Mouse (Mus musculus) forebrain, embryonic 12.5 days (tissue): Measurements from ENCODE around the gene Slc5a5. TPM values are rescaled to one million over a fixed set of nuclear protein-coding genes. Genes with fewer than 3 reads are reported as not detected.
A peak's percentile ranks its signal among the peaks of the same experiment; 100 is the strongest.

Source experiments
- ATAC-seq: fragments of 200-750 bp; cut with Nextera tagmentation; 2 replicates; pipeline ENCODE4 v1.8.0; 2017; ENCODE audit warnings: moderate TSS enrichment; ENCODE audit not compliant: low FRiP score
- H3K27ac ChIP-seq: fragments of 300-500 bp; sonication (generic); 2 replicates; pipeline ENCODE4 v1.5.1; 2016; ENCODE audit warnings: mild to moderate bottlenecking
- H3K27me3 ChIP-seq: fragments of 300-500 bp; sonication (generic); 2 replicates; pipeline ENCODE4 v1.6.1; 2016; ENCODE audit warnings: mild to moderate bottlenecking
- H3K36me3 ChIP-seq: fragments of 300-500 bp; sonication (generic); replicated peaks from 2 replicates; pipeline ENCODE4 v1.6.1; 2016; ENCODE audit warnings: mild to moderate bottlenecking
- H3K4me1 ChIP-seq: fragments of 300-500 bp; sonication (generic); 2 replicates; pipeline ENCODE4 v1.6.1; 2016
- H3K4me2 ChIP-seq: fragments of 300-500 bp; sonication (generic); 2 replicates; pipeline ENCODE4 v1.6.1; 2016; ENCODE audit warnings: mild to moderate bottlenecking, moderate library complexity
- H3K4me3 ChIP-seq: fragments of 300-500 bp; sonication (generic); replicated peaks from 2 replicates; pipeline ENCODE4 v1.5.1; 2016; ENCODE audit warnings: mild to moderate bottlenecking
- H3K9ac ChIP-seq: fragments of 300-500 bp; sonication (generic); 2 replicates; pipeline ENCODE4 v1.6.1; 2016; ENCODE audit warnings: mild to moderate bottlenecking
- H3K9me3 ChIP-seq: fragments of 300-500 bp; sonication (generic); 2 replicates; pipeline ENCODE4 v1.6.1; 2016
- WGBS: fragments of 180-500 bp; shearing (Covaris S2); methylation state at CpG from one replicate; pipeline ENCODE4 v1.1.7; 2016; 5-methylcytosine and 5-hydroxymethylcytosine counted together
- polyA plus RNA-seq: library from polyadenylated mRNA; unstranded; fragments of >200 nt; fragmentation: Nextera tagmentation; extraction: Ambion mirVana; gene quantifications from 2 replicates; pipeline ENCODE4 v1.2.1, GENCODE M21; 2016

Slc5a5 gene
- polyA plus RNA-seq, 1 experiment from 2014 or later = 0.49 TPM

DNA sequence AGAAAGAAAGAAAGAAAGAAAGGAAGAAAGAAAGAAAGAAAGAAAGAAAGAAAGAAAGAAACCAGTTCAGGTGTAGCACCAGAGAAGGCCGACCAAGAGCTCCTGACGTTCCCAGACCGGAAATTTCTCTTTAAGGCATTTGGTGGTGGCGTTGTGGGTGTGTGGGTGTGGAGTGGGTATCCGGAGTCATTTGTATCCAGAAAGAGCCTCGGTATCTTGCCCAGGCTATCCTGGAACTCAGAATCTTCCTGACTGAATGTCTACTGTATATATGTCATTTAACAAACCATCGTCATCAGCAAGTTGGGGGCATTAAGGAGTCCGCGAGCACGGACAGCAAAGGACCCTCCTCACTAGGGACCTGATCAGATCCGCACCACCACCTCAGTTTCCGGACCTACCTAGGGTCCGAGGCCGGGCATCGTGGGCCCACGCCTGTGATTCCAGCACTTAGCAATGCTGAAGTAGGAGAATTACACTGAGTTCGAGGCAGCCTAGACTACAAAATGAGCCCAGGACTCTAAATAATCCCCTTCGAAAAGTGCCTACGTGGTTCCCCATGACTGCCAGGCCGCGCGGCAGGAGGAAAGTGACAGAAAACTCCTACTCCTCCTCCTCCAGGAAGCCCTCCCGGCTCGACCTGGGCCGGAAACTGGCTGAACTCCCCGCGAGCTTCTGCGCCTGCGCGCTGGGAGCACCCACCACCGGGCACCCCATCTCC, 19.8 kb downstream of the Slc5a5 start:
- no peaks in the 10 kb centered on the region for H3K9me3 ChIP-seq
- H3K36me3 ChIP-seq = peaks cover 5% of the 10 kb centered on the region
- H3K27me3 ChIP-seq = no peaks in the 10 kb centered on the region
- peak overlapping the region; percentile 86 for H3K4me3 ChIP-seq
- H3K4me1 ChIP-seq = peaks cover 38% of the 10 kb centered on the region
- H3K4me2 ChIP-seq = peak overlapping the region; percentile 91
- 7% methylated on average over 31 of the region's 31 CpGs for WGBS
- ATAC-seq = peak; percentile 2
- peak overlapping the region; percentile 72 for H3K9ac ChIP-seq
- H3K27ac ChIP-seq = peak overlapping the region; percentile 89

DNA sequence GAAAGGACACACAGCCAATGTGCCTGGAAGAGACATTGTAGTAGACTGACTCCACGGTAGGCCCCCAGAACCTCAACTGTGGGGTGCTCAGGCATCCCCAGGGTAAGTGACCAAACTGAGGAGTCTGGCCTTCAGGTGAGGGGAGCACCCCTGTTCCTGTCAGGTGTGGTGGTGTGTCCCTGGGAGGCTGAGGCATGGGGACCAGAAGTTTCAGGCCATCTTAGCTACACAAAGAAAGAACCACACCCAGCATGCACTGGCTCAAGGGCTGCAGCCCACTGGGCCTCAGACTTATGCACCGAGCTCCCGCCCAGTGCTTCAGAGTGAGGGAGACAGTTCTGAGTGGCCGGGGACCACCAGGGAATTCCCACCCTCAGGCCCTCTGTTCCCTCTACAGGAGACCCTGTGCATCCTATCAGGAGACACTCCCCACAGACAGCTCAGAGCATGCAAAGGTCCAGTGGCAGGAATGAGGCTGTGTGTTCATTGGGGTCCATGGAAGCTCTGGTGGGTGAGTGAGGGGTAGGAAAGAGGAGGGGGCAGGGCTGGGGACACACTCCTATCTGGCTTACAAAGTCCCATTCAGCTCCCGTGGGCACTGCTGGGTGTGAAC, 21.3 kb downstream of the Slc5a5 start:
- peaks cover 45% of the 10 kb centered on the region for H3K4me1 ChIP-seq

DNA sequence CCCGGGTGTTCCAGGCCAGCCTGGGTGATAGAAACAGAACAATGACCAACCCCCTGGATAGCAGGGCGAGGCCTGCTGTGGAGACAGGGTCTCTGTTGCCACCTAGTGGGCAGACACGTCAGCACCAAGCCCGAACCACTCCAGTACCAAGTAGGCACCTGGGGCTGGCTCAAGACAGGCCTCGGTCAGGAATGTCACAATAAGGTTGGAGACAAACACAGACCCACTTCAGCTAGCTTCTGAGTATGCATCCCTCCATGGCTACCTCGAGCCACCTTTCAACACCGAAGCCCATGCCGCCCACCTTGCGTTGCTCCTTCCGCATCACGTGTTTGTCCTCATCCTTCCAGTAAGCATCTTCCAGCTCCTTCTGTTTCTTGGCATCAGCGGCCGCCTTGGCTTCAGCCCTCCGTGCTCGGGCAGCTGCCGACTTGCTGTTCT, 22.9 kb downstream of the Slc5a5 start:
- Histone ChIP-seq H3K27me3 (no peaks in the 10 kb centered on the region), H3K9me3 (no peaks in the 10 kb centered on the region), H3K4me2 (no peak overlapping the region), H3K9ac (peak overlapping the region; percentile 33; the same call in 1 of the 2 replicates), H3K4me3 (no peak overlapping the region), H3K27ac (peak overlapping the region; percentile 75), H3K4me1 (peaks cover 55% of the 10 kb centered on the region), H3K36me3 (peaks cover 8% of the 10 kb centered on the region)
- ATAC-seq = no peak
- 46% methylated on average over 16 of the region's 16 CpGs for WGBS

More for the DNA sequence above, 21.3 kb downstream of the Slc5a5 start:
- H3K9me3 ChIP-seq = no peaks in the 10 kb centered on the region
- 0 out of 2 replicates have a peak overlapping the region, but pooled peaks have one; percentile 1 for H3K4me3 ChIP-seq
- 0 out of 2 replicates have a peak overlapping the region, but pooled peaks have one; percentile 17 for H3K9ac ChIP-seq
- H3K36me3 ChIP-seq = peaks cover 8% of the 10 kb centered on the region
- no peak overlapping the region for H3K27ac ChIP-seq
- H3K27me3 ChIP-seq = no peaks in the 10 kb centered on the region
- WGBS = 90% methylated on average over 5 of the region's 5 CpGs
- H3K4me2 ChIP-seq = no peak overlapping the region
- ATAC-seq = no peak

DNA sequence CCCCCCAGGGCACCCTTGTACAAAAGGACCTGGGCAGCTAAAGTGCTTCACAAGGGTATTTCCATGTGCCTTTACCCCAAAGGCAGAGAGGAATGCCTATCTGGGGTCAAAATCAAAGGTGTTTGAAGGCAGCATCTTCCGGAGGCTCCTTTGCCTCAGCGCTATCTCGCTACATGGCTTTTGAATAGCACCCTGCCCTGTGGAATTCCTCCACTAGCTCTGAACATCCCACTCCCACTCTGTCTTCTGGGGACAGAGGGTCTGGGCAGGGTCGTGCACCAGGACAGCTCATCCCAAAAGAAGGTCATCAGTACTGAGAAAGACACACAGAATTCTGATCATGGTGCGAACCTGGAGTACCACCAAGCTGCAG, 23.4 kb downstream of the Slc5a5 start:
- H3K9ac ChIP-seq = peak overlapping the region; percentile 42; the same call in 1 of the 2 replicates
- H3K27ac ChIP-seq = peak overlapping the region; percentile 75
- H3K4me1 ChIP-seq = peaks cover 59% of the 10 kb centered on the region
- WGBS = 41% methylated on average over 5 of the region's 5 CpGs
- H3K4me2 ChIP-seq = peak overlapping the region; percentile 37
- H3K4me3 ChIP-seq = no peak overlapping the region
- H3K27me3 ChIP-seq = no peaks in the 10 kb centered on the region
- ATAC-seq = no peak
- H3K9me3 ChIP-seq = no peaks in the 10 kb centered on the region
- H3K36me3 ChIP-seq = peaks cover 8% of the 10 kb centered on the region

DNA sequence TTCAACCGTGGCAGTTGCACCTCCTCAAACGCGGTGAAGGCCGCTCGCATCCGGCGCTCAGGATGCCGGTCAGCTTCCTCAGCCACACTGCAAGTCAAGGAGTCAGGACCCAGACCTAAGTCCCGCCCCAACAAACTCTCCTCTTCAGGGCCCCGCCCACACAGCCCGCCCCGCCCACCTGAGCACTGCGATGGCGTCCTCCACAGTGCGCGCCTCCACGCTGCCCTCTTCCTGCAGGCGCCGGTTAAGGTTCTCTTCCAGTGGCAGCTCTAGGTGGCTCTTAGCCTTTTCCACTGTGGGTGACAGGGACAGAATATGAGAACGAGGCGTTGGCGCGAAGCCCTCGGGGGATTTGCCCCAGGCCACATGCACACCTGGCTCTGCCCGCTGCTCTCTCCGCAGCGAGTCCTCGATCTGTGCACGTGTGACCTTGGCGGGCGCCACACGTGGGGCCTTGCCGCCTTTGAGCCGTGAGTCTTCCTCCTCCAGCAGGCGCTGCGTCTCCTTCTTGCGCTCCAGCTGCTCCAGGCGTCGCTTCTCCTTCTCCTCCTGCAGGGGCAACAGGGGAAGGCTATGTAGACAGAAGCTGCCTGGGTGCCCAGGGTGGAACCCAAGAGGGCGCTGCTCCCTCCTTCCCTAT, 23.9 kb downstream of the Slc5a5 start:
- H3K4me1 ChIP-seq = peaks cover 64% of the 10 kb centered on the region
- no peaks in the 10 kb centered on the region for H3K27me3 ChIP-seq
- ATAC-seq = no peak
- H3K27ac ChIP-seq = peak overlapping the region; percentile 75
- peak overlapping the region; percentile 10 for H3K4me3 ChIP-seq
- H3K36me3 ChIP-seq = peaks cover 8% of the 10 kb centered on the region
- 15% methylated on average over 40 of the region's 40 CpGs for WGBS
- H3K9me3 ChIP-seq = no peaks in the 10 kb centered on the region
- peak overlapping the region; percentile 37 for H3K4me2 ChIP-seq
- H3K9ac ChIP-seq = peak overlapping the region; percentile 42; the same call in 1 of the 2 replicates

DNA sequence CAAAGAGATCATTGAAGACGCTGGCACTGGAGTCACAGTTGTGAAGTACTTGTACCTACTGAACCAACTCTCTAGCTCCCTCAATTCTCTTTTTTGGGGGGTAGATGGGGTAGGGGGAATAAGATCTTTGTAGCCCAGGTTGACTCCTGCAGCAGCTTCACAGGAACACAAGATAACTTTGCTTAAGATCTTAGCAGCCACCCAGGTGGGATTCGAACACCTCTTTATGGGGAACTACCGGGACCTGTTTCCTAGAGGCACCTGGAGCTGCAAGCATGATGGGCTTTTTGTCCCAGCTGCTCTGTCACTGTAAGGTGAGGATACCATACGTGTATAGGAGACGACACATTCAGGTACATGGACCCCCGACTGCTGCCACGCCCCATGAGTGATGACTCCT, 26.0 kb downstream of the Slc5a5 start:
- H3K4me2 ChIP-seq = no peak overlapping the region; the same call in 1 of the 2 replicates
- peak overlapping the region; percentile 97 for H3K27ac ChIP-seq
- H3K9ac ChIP-seq = no peak overlapping the region
- H3K27me3 ChIP-seq = peaks cover 21% of the 10 kb centered on the region
- H3K36me3 ChIP-seq = peaks cover 8% of the 10 kb centered on the region
- no peak for ATAC-seq
- no peaks in the 10 kb centered on the region for H3K9me3 ChIP-seq
- peaks cover 73% of the 10 kb centered on the region for H3K4me1 ChIP-seq
- 87% methylated on average over 7 of the region's 7 CpGs for WGBS
- H3K4me3 ChIP-seq = no peak overlapping the region

DNA sequence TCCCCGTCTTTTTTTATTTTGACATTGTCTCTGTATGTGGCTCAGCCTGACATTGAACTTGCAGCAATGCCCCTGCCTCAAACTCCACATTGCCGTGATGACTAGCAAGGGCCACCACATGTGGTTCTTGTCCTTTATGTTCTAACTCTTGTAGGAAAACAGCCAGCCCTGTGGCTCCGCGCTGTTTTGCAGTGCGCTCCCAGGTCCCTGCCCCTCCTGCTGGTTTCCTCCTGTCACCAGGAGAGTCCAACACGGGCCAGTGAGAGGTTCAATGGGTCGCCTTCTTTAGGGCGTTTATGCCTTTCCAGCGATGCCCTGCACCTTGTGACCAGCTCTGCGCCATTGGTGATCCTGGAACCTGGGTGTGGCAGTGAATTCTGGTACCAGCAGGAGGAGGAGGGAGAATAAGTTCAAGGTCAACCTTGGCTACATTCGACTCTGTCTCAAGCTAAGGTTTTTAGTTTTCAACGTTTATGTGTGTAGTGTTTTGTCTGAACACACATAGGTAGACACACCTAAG, 26.5 kb downstream of the Slc5a5 start:
- peak overlapping the region; percentile 97 for H3K27ac ChIP-seq
- peaks cover 8% of the 10 kb centered on the region for H3K36me3 ChIP-seq
- peak overlapping the region; percentile 85 for H3K4me2 ChIP-seq
- 7% methylated on average over 12 of the region's 12 CpGs for WGBS
- peaks cover 72% of the 10 kb centered on the region for H3K4me1 ChIP-seq
- peak overlapping the region; percentile 49 for H3K9ac ChIP-seq
- H3K27me3 ChIP-seq = peaks cover 26% of the 10 kb centered on the region
- H3K9me3 ChIP-seq = no peaks in the 10 kb centered on the region
- peak overlapping the region; percentile 58 for H3K4me3 ChIP-seq
- ATAC-seq = peak; percentile 12; the same call in 1 of the 2 replicates

DNA sequence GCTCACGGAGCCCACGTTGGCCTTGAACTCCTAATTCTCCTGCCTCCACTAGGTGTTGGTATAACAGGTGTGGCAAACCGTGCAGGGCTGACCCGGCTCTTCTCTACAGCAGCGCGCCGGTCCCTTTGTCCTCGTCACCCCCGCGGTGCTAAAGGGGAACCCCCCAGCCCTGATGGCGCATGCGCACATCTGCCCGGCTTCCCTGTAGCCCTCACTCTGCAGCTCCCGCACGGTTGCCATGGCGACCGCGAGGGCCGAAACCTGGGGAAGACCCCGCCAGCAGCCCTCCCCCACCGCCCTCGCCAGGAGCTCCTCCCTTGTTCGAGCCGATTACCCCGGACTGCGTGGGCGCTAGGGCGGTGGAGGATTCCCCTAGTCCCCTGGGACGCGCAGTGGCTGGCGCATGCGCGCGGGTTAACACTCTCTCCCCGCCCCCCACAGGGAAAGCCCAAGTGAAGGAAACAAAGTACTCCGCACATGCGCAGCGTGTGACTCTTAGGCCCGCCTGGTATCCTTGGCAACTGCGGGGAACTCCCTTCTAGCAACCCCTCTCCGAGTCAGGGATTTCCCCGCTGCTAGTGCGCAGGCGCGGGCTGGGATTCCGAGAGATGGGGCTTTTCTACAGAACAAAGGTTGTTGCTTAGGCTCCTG, 27.1 kb downstream of the Slc5a5 start:
- no peaks in the 10 kb centered on the region for H3K9me3 ChIP-seq
- peak overlapping the region; percentile 85 for H3K4me2 ChIP-seq
- peak overlapping the region; percentile 74 for H3K9ac ChIP-seq
- H3K4me1 ChIP-seq = peaks cover 72% of the 10 kb centered on the region
- WGBS = under 1% methylated on average over 45 of the region's 46 CpGs
- ATAC-seq = peak; percentile 89
- peak overlapping the region; percentile 97 for H3K27ac ChIP-seq
- H3K36me3 ChIP-seq = peaks cover 8% of the 10 kb centered on the region
- peaks cover 26% of the 10 kb centered on the region for H3K27me3 ChIP-seq
- H3K4me3 ChIP-seq = peak overlapping the region; percentile 58

DNA sequence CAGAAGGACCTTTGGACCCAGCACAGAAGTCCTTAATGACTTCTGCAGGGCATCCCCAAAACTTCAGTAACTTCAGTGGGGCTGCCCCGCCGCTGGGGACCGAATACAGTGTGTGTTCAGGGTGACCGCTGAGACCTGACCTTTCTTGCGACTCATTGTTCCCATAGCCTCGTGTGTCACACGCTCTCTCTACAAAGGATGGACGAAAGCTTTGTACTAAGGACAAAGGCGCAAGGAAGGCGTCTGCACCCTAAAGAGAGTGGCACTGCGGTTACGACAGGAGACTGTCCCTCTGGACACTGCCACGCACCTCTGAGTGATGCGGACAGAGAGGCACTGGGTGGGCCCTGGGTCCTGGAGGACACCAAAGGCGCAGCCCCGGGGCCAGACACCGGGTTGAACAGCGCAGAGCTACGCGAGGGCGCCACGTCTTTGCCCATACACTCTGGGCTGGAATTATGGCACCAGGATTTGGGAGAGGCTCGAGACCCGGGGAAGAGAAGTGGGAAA, 27.8 kb downstream of the Slc5a5 start:
- Histone ChIP-seq H3K4me2 (peak overlapping the region; percentile 85), H3K27ac (peak overlapping the region; percentile 97), H3K9ac (peak overlapping the region; percentile 74), H3K27me3 (peaks cover 26% of the 10 kb centered on the region), H3K9me3 (no peaks in the 10 kb centered on the region), H3K4me1 (peaks cover 70% of the 10 kb centered on the region), H3K36me3 (peaks cover 8% of the 10 kb centered on the region), H3K4me3 (peak overlapping the region; percentile 58)
- peak; percentile 13 for ATAC-seq
- 1% methylated on average over 24 of the region's 24 CpGs for WGBS

DNA sequence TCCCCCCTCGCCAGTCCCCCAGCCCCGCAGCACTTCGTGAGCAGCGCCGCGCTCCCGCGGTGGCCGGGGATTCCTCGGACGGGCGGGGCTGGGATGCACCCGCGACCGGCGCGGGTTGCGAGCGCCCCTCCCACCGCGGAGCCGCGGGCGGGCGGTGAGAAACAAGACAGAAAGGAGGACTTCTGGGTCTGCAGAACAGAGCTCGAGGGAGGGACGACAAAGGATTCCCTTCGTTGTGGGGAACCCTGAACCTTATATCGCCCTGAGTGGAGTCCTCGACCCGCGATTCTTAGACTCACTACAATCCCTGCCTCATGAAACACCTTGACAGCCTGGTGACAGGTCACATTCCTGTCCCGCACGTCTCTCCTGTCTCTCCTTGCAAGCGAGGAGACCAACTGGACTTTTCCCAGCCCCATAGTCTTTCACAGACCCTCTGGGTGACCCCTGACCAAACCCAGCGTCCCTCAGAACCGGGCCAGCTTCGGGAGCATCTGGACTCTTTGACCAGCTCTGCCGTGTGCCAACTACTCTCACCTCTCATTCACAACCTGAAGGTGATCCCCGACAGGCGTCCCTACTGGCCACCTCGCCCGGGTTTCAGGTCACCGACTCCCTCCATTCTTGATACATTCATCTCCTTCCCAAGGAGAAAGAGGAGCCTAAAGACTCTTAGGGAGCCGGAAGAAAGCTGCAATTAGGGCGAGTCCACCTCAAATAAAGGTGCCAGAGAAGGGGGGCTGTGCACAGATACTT, 28.4 kb downstream of the Slc5a5 start:
- Histone ChIP-seq H3K9ac (peak overlapping the region; percentile 74), H3K27me3 (peaks cover 26% of the 10 kb centered on the region), H3K27ac (peak overlapping the region; percentile 97), H3K4me2 (peak overlapping the region; percentile 85), H3K36me3 (peaks cover 8% of the 10 kb centered on the region), H3K9me3 (no peaks in the 10 kb centered on the region), H3K4me3 (peak overlapping the region; percentile 58), H3K4me1 (peaks cover 66% of the 10 kb centered on the region)
- peak; percentile 15; the same call in 1 of the 2 replicates for ATAC-seq
- WGBS = under 1% methylated on average over 45 of the region's 46 CpGs
